Mouse (Mus musculus): Measurements from ENCODE around the gene Loxl1.

DNA sequence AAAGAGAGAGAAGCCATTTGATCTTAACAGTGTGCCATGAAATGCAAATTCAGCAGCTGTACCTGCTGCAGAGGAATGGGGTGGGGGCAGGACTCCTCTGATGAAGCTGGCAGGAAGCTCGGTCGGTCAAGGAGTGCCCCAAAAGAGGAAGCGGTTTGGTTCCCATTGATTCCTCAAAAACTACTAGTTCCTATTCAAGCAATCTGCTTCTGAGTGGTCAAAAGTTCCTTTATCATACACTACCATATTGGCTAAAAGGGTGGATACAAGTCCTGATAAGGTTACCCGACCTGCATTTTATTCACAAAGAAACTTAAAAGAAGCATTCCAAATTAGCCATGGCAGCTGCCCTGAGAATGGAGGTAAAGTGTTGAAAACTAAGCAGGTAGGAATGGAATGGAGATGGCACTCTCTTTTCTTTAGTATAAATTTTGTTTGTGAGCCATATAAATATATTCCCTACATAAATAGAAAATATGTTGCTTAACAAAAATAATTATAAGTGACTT is 66.8 kb downstream of the Loxl1 start:
- TF ChIP-seq CTCF (IDR thresholded peaks at IDR 0.05; ENCODE audit: extremely low read depth, insufficient read length, insufficient replicate concordance, low read depth, low read length): no peak
- TF ChIP-seq POLR2A (IDR thresholded peaks at IDR 0.05; ENCODE audit: low read depth, low read length): no peak

Data from small intestine, adult 2 months (tissue).